ENCODE assay signal across 8 mouse cellular contexts in the genomic region with DNA sequence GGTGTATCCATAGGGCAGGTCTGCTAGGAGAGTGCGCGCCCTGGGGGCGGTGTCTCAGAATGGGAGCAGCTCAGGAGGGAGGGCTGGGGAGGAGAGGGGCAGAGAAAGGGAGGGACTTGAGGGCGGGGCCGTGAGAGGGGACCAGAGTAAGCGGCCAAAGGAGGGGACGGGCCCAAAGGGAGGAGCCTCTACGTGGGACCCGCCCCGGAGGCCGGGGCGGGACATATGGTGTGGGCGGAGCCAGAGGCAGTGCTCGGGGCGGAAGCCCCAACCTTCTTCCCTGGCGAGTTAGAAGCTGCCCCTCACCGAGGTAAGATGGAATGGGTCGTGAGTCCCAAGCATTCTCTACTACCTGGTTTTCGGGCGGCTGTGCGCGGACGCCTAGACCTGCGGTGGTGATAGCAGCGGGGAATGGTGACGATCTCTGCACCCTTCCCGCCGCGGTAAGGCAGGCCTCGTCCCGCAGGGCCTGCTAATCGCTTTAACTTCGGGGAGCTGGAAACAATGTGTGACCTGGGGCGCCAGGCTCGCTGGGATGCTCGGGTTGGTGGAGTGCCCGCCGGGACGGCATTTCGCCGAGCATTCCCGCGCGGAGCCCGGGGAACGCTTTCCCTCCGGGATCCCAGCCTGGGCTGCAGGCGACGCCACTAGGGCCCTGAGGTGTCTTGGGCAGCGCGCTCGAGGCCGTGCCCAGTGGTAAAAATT. TPM values are rescaled to one million over a fixed set of nuclear protein-coding genes. Genes with fewer than 3 reads are reported as not detected.
DNase-seq lines count a peak whose midpoint lies in the region; ATAC-seq and TF ChIP-seq lines count a peak whose summit lies in the region.

A gene (plus strand): TSS at position 219 of the 705 bp plus-strand sequence.

- peaks cover 8% of the 10 kb centered on the region for H3K4me1 ChIP-seq in embryonic facial prominence, embryonic 14.5 days (ENCODE audit: control insufficient read depth, insufficient read depth, low read length)
- peaks cover 2% of the 10 kb centered on the region for H3K4me1 ChIP-seq in heart, adult 2 months (ENCODE audit: control insufficient read depth, insufficient read depth, low read length)
- H3K4me1 ChIP-seq in limb, embryonic 13.5 days: peaks cover 8% of the 10 kb centered on the region
- peaks cover 8% of the 10 kb centered on the region for H3K4me1 ChIP-seq in midbrain, embryonic 16.5 days (ENCODE audit: control insufficient read depth, insufficient read depth, low read length)

- H3K27ac ChIP-seq in embryonic facial prominence, embryonic 14.5 days (replicated peaks; ENCODE audit: low read depth, low read length): peak within 1 kb of the TSS; percentile 81
- H3K27ac ChIP-seq in heart, adult 2 months: peak within 1 kb of the TSS; percentile 77
- peak within 1 kb of the TSS; percentile 81 for H3K27ac ChIP-seq in limb, embryonic 13.5 days
- H3K27ac ChIP-seq in midbrain, embryonic 16.5 days (ENCODE audit: low read length): peak within 1 kb of the TSS; percentile 64

- no peak for TF ChIP-seq EP300 in heart, adult 2 months (IDR thresholded peaks at IDR 0.05; ENCODE audit: insufficient read depth, low read depth, low read length)

- no peaks in the 10 kb centered on the region for H3K9me3 ChIP-seq in embryonic facial prominence, embryonic 14.5 days (ENCODE audit: control insufficient read depth, low read length)
- no peaks in the 10 kb centered on the region for H3K9me3 ChIP-seq in limb, embryonic 13.5 days
- no peaks in the 10 kb centered on the region for H3K9me3 ChIP-seq in midbrain, embryonic 16.5 days (replicated peaks; ENCODE audit: control insufficient read depth, low read length, poor library complexity, severe bottlenecking)

- TF ChIP-seq POLR2A in heart, adult 2 months (IDR thresholded peaks at IDR 0.05; ENCODE audit: insufficient read depth, low read depth, low read length): peak; percentile 83

- peak within 1 kb of the TSS; percentile 75 for H3K4me2 ChIP-seq in embryonic facial prominence, embryonic 14.5 days (ENCODE audit: low read depth, low read length)
- H3K4me2 ChIP-seq in limb, embryonic 13.5 days (replicated peaks): peak within 1 kb of the TSS; percentile 68
- H3K4me2 ChIP-seq in midbrain, embryonic 16.5 days (ENCODE audit: low read length): peak within 1 kb of the TSS; percentile 87

- DNase-seq in 3T3-L1 (ENCODE audit: low read depth, low spot score): peak; percentile 92
- DNase-seq in adrenal gland, postnatal 4 days (ENCODE audit: low spot score in 2 of 2): peak; percentile 81 to 90
- peak; percentile 97 for DNase-seq in embryonic facial prominence, embryonic 14.5 days (ENCODE audit: low spot score)
- peak; percentile 95 to 97 for DNase-seq in heart, adult 2 months
- DNase-seq in kidney, adult 8-10 months: peak; percentile 96 to 97
- DNase-seq in spleen, postnatal 10 days (ENCODE audit: low spot score in 2 of 2): peak; percentile 88 to 95

- peak within 1 kb of the TSS; percentile 83 for H3K9ac ChIP-seq in embryonic facial prominence, embryonic 14.5 days (ENCODE audit: low read depth, low read length)
- peak within 1 kb of the TSS; percentile 84 for H3K9ac ChIP-seq in heart, adult 2 months (ENCODE audit: low read depth, low read length)
- peak within 1 kb of the TSS; percentile 85 for H3K9ac ChIP-seq in limb, embryonic 13.5 days
- H3K9ac ChIP-seq in midbrain, embryonic 16.5 days (ENCODE audit: low read depth, low read length): peak within 1 kb of the TSS; percentile 85

- ATAC-seq in embryonic facial prominence, embryonic 14.5 days (ENCODE audit: low read depth): peak; percentile 99
- peak; percentile 98 for ATAC-seq in limb, embryonic 13.5 days (ENCODE audit: low FRiP score, low read depth)
- peak; percentile 98 for ATAC-seq in midbrain, embryonic 16.5 days

- intact Hi-C loops in heart, adult 2 months (cut with DNase I): no loop called here

- peak; percentile 12; the same call in 1 of the 2 replicates for TF ChIP-seq CTCF in heart, adult 2 months (IDR thresholded peaks at IDR 0.05)

- H3K27me3 ChIP-seq in embryonic facial prominence, embryonic 14.5 days (replicated peaks; ENCODE audit: control insufficient read depth, insufficient read depth, low read length): no peaks in the 10 kb centered on the region
- no peaks in the 10 kb centered on the region for H3K27me3 ChIP-seq in heart, adult 2 months (ENCODE audit: control insufficient read depth, insufficient read depth, low read length)
- H3K27me3 ChIP-seq in limb, embryonic 13.5 days: no peaks in the 10 kb centered on the region
- H3K27me3 ChIP-seq in midbrain, embryonic 16.5 days (ENCODE audit: control insufficient read depth, insufficient read depth, low read depth, low read length): no peaks in the 10 kb centered on the region

- WGBS in embryonic facial prominence, embryonic 14.5 days: under 1% methylated on average over 38 of the region's 53 CpGs
- WGBS in heart, adult 2 months: under 1% methylated on average over 53 of the region's 53 CpGs
- WGBS in limb, embryonic 13.5 days: under 1% methylated on average over 53 of the region's 53 CpGs
- WGBS in midbrain, embryonic 16.5 days: under 1% methylated on average over 50 of the region's 53 CpGs

- peaks cover 2% of the 10 kb centered on the region; the same call in 1 of the 2 replicates for H3K79me2 ChIP-seq in heart, adult 2 months (replicated peaks; ENCODE audit: control insufficient read depth, insufficient read depth, low read length)

- H3K4me3 ChIP-seq in embryonic facial prominence, embryonic 14.5 days (ENCODE audit: low read depth, low read length): peak within 1 kb of the TSS; percentile 76
- peak within 1 kb of the TSS; percentile 94 for H3K4me3 ChIP-seq in heart, adult 2 months
- H3K4me3 ChIP-seq in limb, embryonic 13.5 days: peak within 1 kb of the TSS; percentile 66
- H3K4me3 ChIP-seq in midbrain, embryonic 16.5 days (ENCODE audit: low read depth, low read length): peak within 1 kb of the TSS; percentile 84

- peaks cover 17% of the 10 kb centered on the region for H3K36me3 ChIP-seq in embryonic facial prominence, embryonic 14.5 days (ENCODE audit: control insufficient read depth, insufficient read depth, low read length)
- H3K36me3 ChIP-seq in heart, adult 2 months (ENCODE audit: control insufficient read depth, insufficient read depth, low read length): peaks cover 8% of the 10 kb centered on the region; the same call in 1 of the 2 replicates
- H3K36me3 ChIP-seq in limb, embryonic 13.5 days: peaks cover 20% of the 10 kb centered on the region
- peaks cover 5% of the 10 kb centered on the region; the same call in 1 of the 2 replicates for H3K36me3 ChIP-seq in midbrain, embryonic 16.5 days (ENCODE audit: control insufficient read depth, insufficient read depth, low read length)

RNA-seq across cellular contexts. Expression of the gene that starts here (rescaled TPM):
- total RNA-seq in adrenal gland, postnatal 4 days (2021): 100 to 1,000 TPM; 189 to 197 TPM
- polyA plus RNA-seq in embryonic facial prominence, embryonic 14.5 days (2014; fragmentation: Nextera tagmentation; extraction: Ambion mirVana): 302 and 330 TPM in 2 replicates
- 100 to 1,000 TPM; 113 to 123 TPM for total RNA-seq in heart, adult 2 months (2021)
- polyA plus RNA-seq in heart, adult 2 months (2012; rRNA removed): 56.8 and 93.4 TPM in 2 replicates
- polyA plus RNA-seq in limb, embryonic 13.5 days (2015; fragmentation: Nextera tagmentation; extraction: Ambion mirVana): 330 and 342 TPM in 2 replicates
- 196 and 198 TPM in 2 replicates for polyA plus RNA-seq in midbrain, embryonic 16.5 days (2015; fragmentation: Nextera tagmentation; extraction: Ambion mirVana)

Comparison
In these comparisons a context has a peak if more than half of its experiments do, and no peak if none do; other contexts are left out.
1. Peak in every context shown above with its lines: DNase-seq, ATAC-seq, H3K4me3 ChIP-seq and H3K27ac ChIP-seq.